Mouse (Mus musculus) hematopoietic multipotent progenitor cell, adult 10-12 weeks (in vitro differentiated cells): Measurements from ENCODE around the gene Nol10. TPM values are rescaled to one million over a fixed set of nuclear protein-coding genes. Genes with fewer than 3 reads are reported as not detected.

ENCODE experiments used
- polyA plus RNA-seq: library from polyadenylated mRNA; stranded (reverse); fragments of >175 nt; gene quantifications from 2 replicates; pipeline ENCODE4 v1.2.3, GENCODE M21; 2012; ENCODE audit warnings: low replicate concordance

Gene Nol10
- polyA plus RNA-seq = 1.1 and 6.2 TPM in 2 replicates

DNA sequence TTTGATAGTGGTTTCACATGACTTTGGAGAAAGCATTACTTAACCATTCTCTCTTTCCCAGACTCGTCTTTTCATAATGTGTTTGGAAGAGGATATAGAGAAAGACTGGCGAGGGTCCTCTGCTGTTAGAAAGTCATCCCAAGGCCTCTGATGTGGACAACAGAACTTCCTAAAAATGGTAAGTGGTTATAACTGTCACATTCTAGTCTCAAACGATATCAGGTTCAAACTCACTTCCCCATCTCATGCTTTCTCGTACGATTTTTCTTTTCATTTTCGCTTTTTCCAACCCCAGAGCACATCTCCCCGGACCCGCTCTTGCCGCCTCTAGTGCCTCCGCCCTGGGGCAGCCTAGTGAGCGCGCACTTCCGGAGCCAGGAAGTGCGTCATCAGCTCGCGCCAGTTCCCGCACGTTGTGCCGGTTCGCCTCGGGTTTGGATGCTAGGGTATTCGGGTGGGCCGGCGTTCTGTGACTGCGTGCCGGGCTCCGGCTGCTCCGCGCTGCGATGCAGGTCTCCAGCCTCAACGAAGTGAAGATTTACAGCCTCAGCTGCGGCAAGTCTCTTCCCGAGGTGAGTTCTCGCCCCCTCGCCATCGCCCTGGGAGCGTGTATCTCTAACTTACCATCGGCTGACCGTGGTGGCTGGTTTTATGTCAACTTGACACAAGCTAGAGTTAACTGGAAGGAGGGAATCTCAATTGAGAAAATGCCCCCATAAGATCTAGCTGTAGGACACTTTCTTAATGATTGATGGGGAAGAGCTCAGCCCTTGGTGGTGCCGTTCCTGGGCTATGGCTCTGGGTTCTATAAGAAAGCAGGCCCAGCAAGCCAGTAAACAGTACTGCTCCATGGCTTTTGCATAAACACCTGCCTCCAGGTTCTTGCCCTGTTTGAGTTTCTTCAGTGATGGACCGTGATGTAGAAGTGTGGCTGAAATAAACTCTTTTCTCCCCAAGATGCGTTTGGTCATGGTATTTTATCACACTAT is at the start of gene Nol10:
Gene Nol10, plus strand, starts transcription at position 411 of the 989 bp plus-strand sequence.

DNA sequence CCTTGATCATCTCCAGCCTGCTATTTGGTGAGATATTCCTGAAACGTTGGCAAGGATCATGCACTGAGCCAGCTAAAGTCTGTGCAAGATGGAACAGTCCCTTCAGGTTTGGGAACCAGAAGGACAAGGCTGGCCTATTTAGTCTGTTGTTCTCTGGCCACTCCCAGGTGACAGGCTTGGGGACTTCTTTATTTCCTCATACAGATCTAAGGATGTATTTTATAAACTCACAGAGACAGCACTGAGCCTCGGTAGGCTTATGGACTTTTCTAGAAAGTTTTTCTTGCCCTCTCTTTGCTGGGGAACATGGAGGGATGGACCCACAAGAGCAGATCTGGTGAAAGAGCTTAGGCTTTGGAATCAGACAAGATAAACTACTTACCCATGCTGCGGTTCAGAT is 19.0 kb upstream of the Nol10 start, which contains the start of gene Atp6v1c2:
Gene Atp6v1c2, minus strand, starts transcription at position 101 of the 400 bp plus-strand sequence.

Other genes with a start within 250 kb of the Nol10 start
- 0.49 and 0.57 TPM in 2 replicates for gene Kcnf1, start 171.6 kb upstream of the Nol10 start, polyA plus RNA-seq
- 8.6 and 35.6 TPM in 2 replicates for gene Pdia6, start 81.9 kb upstream of the Nol10 start, polyA plus RNA-seq
- gene Atp6v1c2, start 19.1 kb upstream of the Nol10 start, polyA plus RNA-seq = 0.15 TPM in 1 of 2 replicates, not detected in the other
- gene Odc1, start 196.3 kb downstream of the Nol10 start, polyA plus RNA-seq = 25.7 and 26.3 TPM in 2 replicates